Mouse (Mus musculus) hindbrain, embryonic 15.5 days (tissue): ENCODE measurements at regions not wholly inside any gene's neighbourhood (a gene's known extent, or its start where the extent isn't known, plus 50 kb on each side); places are given as distances from the start of the nearest gene placed in this dataset.
A peak's percentile ranks its signal among the peaks of the same experiment; 100 is the strongest.

ENCODE experiments used
- ATAC-seq: fragments of 200-750 bp; cut with Nextera tagmentation; 2 replicates; pipeline ENCODE4 v1.8.0; 2017; ENCODE audit warnings: low read depth, moderate number of reproducible peaks, moderate TSS enrichment; ENCODE audit not compliant: low FRiP score
- H3K27ac ChIP-seq: fragments of 300-500 bp; sonication (generic); replicated peaks from 2 replicates; pipeline ENCODE4 v1.5.1; 2015; ENCODE audit warnings: mild to moderate bottlenecking, inconsistent platforms
- H3K27me3 ChIP-seq: fragments of 300-500 bp; sonication (generic); 2 replicates; pipeline ENCODE4 v1.6.1; 2015; ENCODE audit warnings: control low read depth, inconsistent platforms
- H3K36me3 ChIP-seq: fragments of 300-500 bp; sonication (generic); 2 replicates; pipeline ENCODE4 v1.6.1; 2015; ENCODE audit warnings: control low read depth, inconsistent platforms
- H3K4me1 ChIP-seq: fragments of 300-500 bp; sonication (generic); replicated peaks from 2 replicates; pipeline ENCODE4 v1.6.1; 2015; ENCODE audit warnings: control low read depth, inconsistent platforms
- H3K4me2 ChIP-seq: fragments of 300-500 bp; sonication (generic); 2 replicates; pipeline ENCODE4 v1.6.1; 2015; ENCODE audit warnings: moderate library complexity, mild to moderate bottlenecking, inconsistent platforms
- H3K4me3 ChIP-seq: fragments of 300-500 bp; sonication (generic); 2 replicates; pipeline ENCODE4 v1.5.1; 2015; ENCODE audit warnings: mild to moderate bottlenecking, inconsistent platforms
- H3K9ac ChIP-seq: fragments of 300-500 bp; sonication (generic); 2 replicates; pipeline ENCODE4 v1.6.1; 2015; ENCODE audit warnings: inconsistent platforms
- H3K9me3 ChIP-seq: fragments of 300-500 bp; sonication (generic); 2 replicates; pipeline ENCODE4 v1.6.1; 2016; ENCODE audit warnings: control low read depth, inconsistent platforms
- WGBS: fragments of 180-500 bp; shearing (Covaris S2); methylation state at CpG from one replicate; pipeline ENCODE4 v1.1.7; 2015; 5-methylcytosine and 5-hydroxymethylcytosine counted together

- H3K27me3 ChIP-seq, result no peaks in the 10 kb centered on the region
- H3K4me3 ChIP-seq, result no peak overlapping the region
- WGBS, result 85% methylated on average over 3 of the region's 3 CpGs
- H3K27ac ChIP-seq, result no peak overlapping the region
- H3K9ac ChIP-seq, result no peak overlapping the region
- no peaks in the 10 kb centered on the region for H3K9me3 ChIP-seq
- H3K4me1 ChIP-seq, result no peaks in the 10 kb centered on the region
- no peak overlapping the region for H3K4me2 ChIP-seq
- H3K36me3 ChIP-seq, result no peaks in the 10 kb centered on the region
- no peak for ATAC-seq
Measured at GRCm38 (mm10) chr8:39695331-39695730, 979.5 kb upstream of the Adam24 start.

DNA sequence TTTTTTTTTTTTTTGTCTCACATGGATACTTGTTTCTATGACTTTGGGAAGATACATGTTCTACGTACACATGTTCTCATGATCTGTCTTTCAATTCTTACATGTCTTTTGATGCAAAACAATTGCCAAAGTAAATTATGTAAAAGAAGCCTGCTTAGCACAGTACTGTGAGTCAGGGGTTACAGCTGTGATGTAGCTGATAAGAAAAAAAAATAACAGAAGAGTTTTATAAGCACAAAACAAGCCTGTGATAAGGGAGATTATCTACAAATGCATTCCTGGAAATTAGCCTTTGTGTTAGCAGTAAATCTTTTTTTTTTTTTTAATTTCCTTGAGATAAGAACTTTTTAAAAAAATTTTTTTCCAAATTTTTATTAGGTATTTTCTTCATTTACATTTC is 969.0 kb upstream of the Adam24 start:
- H3K9me3 ChIP-seq, result no peaks in the 10 kb centered on the region
- no peak overlapping the region for H3K4me2 ChIP-seq
- no peaks in the 10 kb centered on the region for H3K27me3 ChIP-seq
- ATAC-seq, result no peak
- no peaks in the 10 kb centered on the region for H3K4me1 ChIP-seq
- H3K4me3 ChIP-seq, result no peak overlapping the region
- no peaks in the 10 kb centered on the region for H3K36me3 ChIP-seq
- H3K9ac ChIP-seq, result no peak overlapping the region
- no peak overlapping the region for H3K27ac ChIP-seq
- 95% methylated on average over 1 of the region's 1 CpGs for whole genome bisulfite sequencing

GRCm38 (mm10) chr8:39742377-39742776 is 932.5 kb upstream of the Adam24 start:
- Histone ChIP-seq H3K27me3 (no peaks in the 10 kb centered on the region), H3K9ac (no peak overlapping the region), H3K4me2 (no peak overlapping the region), H3K4me1 (no peaks in the 10 kb centered on the region), H3K9me3 (no peaks in the 10 kb centered on the region), H3K4me3 (no peak overlapping the region), H3K36me3 (no peaks in the 10 kb centered on the region), H3K27ac (no peak overlapping the region)
- ATAC-seq, result no peak

DNA sequence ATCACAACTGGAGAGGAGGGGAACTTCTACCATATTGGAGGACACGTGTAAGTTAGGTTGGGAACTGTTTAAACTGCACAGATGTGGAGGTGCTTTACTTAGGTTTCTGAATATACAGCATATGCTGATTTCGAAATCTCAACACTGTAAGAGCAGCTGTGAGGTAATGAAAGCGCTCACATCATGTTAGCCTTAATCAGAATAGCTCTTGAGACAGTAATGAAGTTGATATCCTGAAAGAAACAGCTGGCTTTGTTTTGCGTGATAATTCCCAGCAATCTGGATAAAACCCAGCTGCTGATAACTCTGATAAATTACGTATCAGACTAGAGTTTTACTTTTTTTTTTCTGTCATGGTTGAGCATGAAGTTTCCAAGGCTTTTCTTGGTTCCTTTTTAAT is 928.7 kb upstream of the Adam24 start:
- Histone ChIP-seq H3K9me3 (no peaks in the 10 kb centered on the region), H3K27ac (no peak overlapping the region), H3K27me3 (no peaks in the 10 kb centered on the region), H3K4me2 (no peak overlapping the region), H3K36me3 (no peaks in the 10 kb centered on the region), H3K9ac (no peak overlapping the region), H3K4me3 (no peak overlapping the region), H3K4me1 (no peaks in the 10 kb centered on the region)
- 0 out of 2 replicates have a peak, but pooled peaks have one; percentile 72 for ATAC-seq
- 77% methylated on average over 5 of the region's 5 CpGs for WGBS

DNA sequence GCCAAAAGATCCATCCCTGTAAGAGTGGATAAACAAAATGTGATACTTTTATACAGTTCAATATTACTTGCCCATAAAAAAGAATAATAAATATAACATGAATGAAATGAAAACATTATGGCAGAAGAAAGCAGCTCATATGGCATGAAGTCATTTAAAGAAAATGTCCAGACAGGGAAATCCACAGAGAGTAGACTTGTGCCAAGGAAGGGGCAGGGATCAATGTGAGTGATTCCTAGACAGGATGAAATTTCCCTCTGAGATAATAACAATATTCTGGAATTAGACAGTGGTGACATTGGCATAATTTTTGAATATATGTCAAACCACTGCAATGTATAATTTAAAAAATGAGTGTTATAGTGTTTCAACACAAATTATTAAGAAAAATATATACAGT is 915.0 kb upstream of the Adam24 start:
- Histone ChIP-seq H3K9ac (no peak overlapping the region), H3K9me3 (no peaks in the 10 kb centered on the region), H3K4me1 (no peaks in the 10 kb centered on the region), H3K4me3 (no peak overlapping the region), H3K27me3 (no peaks in the 10 kb centered on the region), H3K36me3 (no peaks in the 10 kb centered on the region), H3K27ac (no peak overlapping the region), H3K4me2 (no peak overlapping the region)
- no peak for ATAC-seq

GRCm38 (mm10) chr8:39779449-39779848 is 895.4 kb upstream of the Adam24 start:
- Histone ChIP-seq H3K36me3 (no peaks in the 10 kb centered on the region), H3K4me1 (no peaks in the 10 kb centered on the region), H3K27me3 (no peaks in the 10 kb centered on the region), H3K4me3 (no peak overlapping the region), H3K27ac (no peak overlapping the region), H3K4me2 (peak overlapping the region; percentile 13; the same call in 1 of the 2 replicates), H3K9me3 (no peaks in the 10 kb centered on the region), H3K9ac (no peak overlapping the region)
- ATAC-seq, result peak; percentile 69; the same call in 1 of the 2 replicates
- 40% methylated on average over 6 of the region's 6 CpGs for WGBS

GRCm38 (mm10) chr8:39780169-39780568 is 894.7 kb upstream of the Adam24 start:
- no peak overlapping the region for H3K27ac ChIP-seq
- H3K27me3 ChIP-seq, result no peaks in the 10 kb centered on the region
- ATAC-seq, result no peak
- 87% methylated on average over 4 of the region's 4 CpGs for WGBS
- H3K4me3 ChIP-seq, result no peak overlapping the region
- no peak overlapping the region for H3K4me2 ChIP-seq
- H3K9ac ChIP-seq, result no peak overlapping the region
- no peaks in the 10 kb centered on the region for H3K9me3 ChIP-seq
- no peaks in the 10 kb centered on the region for H3K36me3 ChIP-seq
- H3K4me1 ChIP-seq, result no peaks in the 10 kb centered on the region

- H3K27ac ChIP-seq, result no peak overlapping the region
- WGBS, result 89% methylated on average over 3 of the region's 3 CpGs
Measured at GRCm38 (mm10) chr8:39781424-39782161, 893.3 kb upstream of the Adam24 start.

GRCm38 (mm10) chr8:39782162-39782530 is 892.7 kb upstream of the Adam24 start:
- H3K27ac ChIP-seq, result no peak overlapping the region
- no peak overlapping the region for H3K9ac ChIP-seq
- no peaks in the 10 kb centered on the region for H3K27me3 ChIP-seq
- WGBS, result 78% methylated on average over 2 of the region's 2 CpGs
- H3K9me3 ChIP-seq, result no peaks in the 10 kb centered on the region
- H3K4me3 ChIP-seq, result no peak overlapping the region
- no peak for ATAC-seq
- H3K4me1 ChIP-seq, result no peaks in the 10 kb centered on the region
- H3K36me3 ChIP-seq, result no peaks in the 10 kb centered on the region
- H3K4me2 ChIP-seq, result no peak overlapping the region

More at GRCm38 (mm10) chr8:39781424-39782161, 893.3 kb upstream of the Adam24 start:
- no peaks in the 10 kb centered on the region for H3K9me3 ChIP-seq
- H3K9ac ChIP-seq, result no peak overlapping the region
- no peak for ATAC-seq
- no peak overlapping the region for H3K4me2 ChIP-seq
- H3K4me1 ChIP-seq, result no peaks in the 10 kb centered on the region
- H3K27me3 ChIP-seq, result no peaks in the 10 kb centered on the region
- no peaks in the 10 kb centered on the region for H3K36me3 ChIP-seq
- H3K4me3 ChIP-seq, result no peak overlapping the region
